Mouse (Mus musculus) G1E-ER4 (cell line): ENCODE measurements around the gene Banp. TPM values are rescaled to one million over a fixed set of nuclear protein-coding genes. Genes with fewer than 3 reads are reported as not detected.

Source experiments
- GATA1 ChIP-seq: IDR thresholded peaks from one replicate; pipeline ENCODE4 v1.8.0; 2012; ENCODE audit warnings: low read length, inconsistent platforms
- polyA plus RNA-seq: library from polyadenylated mRNA; stranded (reverse); fragments of >175 nt; gene quantifications from 2 replicates; pipeline ENCODE4 v1.2.3, GENCODE M21; 2012

The Banp gene
- polyA plus RNA-seq, 1 experiment, result 83.4 TPM

GRCm38 (mm10) chr8:121919731-121920130 is 29.8 kb upstream of the Banp start:
- TF ChIP-seq GATA1, result no peak

- TF ChIP-seq GATA1, result no peak
Measured at GRCm38 (mm10) chr8:121921582-121921981, 28.0 kb upstream of the Banp start.

- no peak for TF ChIP-seq GATA1
Measured at GRCm38 (mm10) chr8:121922101-121922500, 27.4 kb upstream of the Banp start.

- no peak for TF ChIP-seq GATA1
Measured at GRCm38 (mm10) chr8:121924681-121925080, 24.9 kb upstream of the Banp start.

GRCm38 (mm10) chr8:121925624-121926023 is 23.9 kb upstream of the Banp start:
- no peak for TF ChIP-seq GATA1

- no peak for TF ChIP-seq GATA1
Measured at GRCm38 (mm10) chr8:121926266-121926665, 23.3 kb upstream of the Banp start.

- TF ChIP-seq GATA1, result no peak
Measured at GRCm38 (mm10) chr8:121927316-121927715, 22.2 kb upstream of the Banp start.

- TF ChIP-seq GATA1, result no peak
Measured at GRCm38 (mm10) chr8:121930047-121930446, 19.5 kb upstream of the Banp start.

- no peak for TF ChIP-seq GATA1
Measured at GRCm38 (mm10) chr8:121931571-121931970, 18.0 kb upstream of the Banp start.

- TF ChIP-seq GATA1, result no peak
Measured at GRCm38 (mm10) chr8:121932026-121932667, 17.4 kb upstream of the Banp start.

- no peak for TF ChIP-seq GATA1
Measured at GRCm38 (mm10) chr8:121932668-121933520, 16.7 kb upstream of the Banp start.

GRCm38 (mm10) chr8:121934506-121934905 is 15.0 kb upstream of the Banp start:
- TF ChIP-seq GATA1, result no peak

GRCm38 (mm10) chr8:121934923-121935322 is 14.6 kb upstream of the Banp start:
- TF ChIP-seq GATA1, result no peak

GRCm38 (mm10) chr8:121935341-121936294 is 13.9 kb upstream of the Banp start:
- no peak for TF ChIP-seq GATA1

GRCm38 (mm10) chr8:121936391-121936790 is 13.2 kb upstream of the Banp start:
- TF ChIP-seq GATA1, result no peak

- TF ChIP-seq GATA1, result no peak
Measured at GRCm38 (mm10) chr8:121938732-121939131, 10.8 kb upstream of the Banp start.
